Mouse (Mus musculus) hindbrain, embryonic 13.5 days (tissue): ENCODE measurements around the gene Gpsm3. TPM values are rescaled to one million over a fixed set of nuclear protein-coding genes. Genes with fewer than 3 reads are reported as not detected.
A peak's percentile ranks its signal among the peaks of the same experiment; 100 is the strongest.

Source experiments
- ATAC-seq: fragments of 200-750 bp; cut with Nextera tagmentation; 2 replicates; pipeline ENCODE4 v1.8.0; 2017; ENCODE audit warnings: moderate TSS enrichment; ENCODE audit not compliant: low FRiP score
- H3K27ac ChIP-seq: fragments of 300-500 bp; sonication (generic); 2 replicates; pipeline ENCODE4 v1.5.1; 2015; ENCODE audit warnings: inconsistent platforms, mild to moderate bottlenecking, moderate library complexity
- H3K27me3 ChIP-seq: fragments of 300-500 bp; sonication (generic); 2 replicates; pipeline ENCODE4 v1.6.1; 2015; ENCODE audit warnings: mild to moderate bottlenecking, inconsistent platforms
- H3K36me3 ChIP-seq: fragments of 300-500 bp; sonication (generic); 2 replicates; pipeline ENCODE4 v1.6.1; 2015; ENCODE audit warnings: mild to moderate bottlenecking, inconsistent platforms
- H3K4me1 ChIP-seq: fragments of 300-500 bp; sonication (generic); replicated peaks from 2 replicates; pipeline ENCODE4 v1.6.1; 2015; ENCODE audit warnings: inconsistent platforms
- H3K4me2 ChIP-seq: fragments of 300-500 bp; sonication (generic); 2 replicates; pipeline ENCODE4 v1.6.1; 2015; ENCODE audit warnings: inconsistent platforms, mild to moderate bottlenecking, moderate library complexity
- H3K4me3 ChIP-seq: fragments of 300-500 bp; sonication (generic); 2 replicates; pipeline ENCODE4 v1.5.1; 2015; ENCODE audit warnings: mild to moderate bottlenecking, inconsistent platforms
- H3K9ac ChIP-seq: fragments of 300-500 bp; sonication (generic); 2 replicates; pipeline ENCODE4 v1.6.1; 2015; ENCODE audit warnings: mild to moderate bottlenecking, inconsistent platforms
- H3K9me3 ChIP-seq: fragments of 300-500 bp; sonication (generic); 2 replicates; pipeline ENCODE4 v1.6.1; 2016; ENCODE audit warnings: inconsistent platforms
- WGBS: fragments of 180-500 bp; shearing (Covaris S2); methylation state at CpG from one replicate; pipeline ENCODE4 v1.1.7; 2015; 5-methylcytosine and 5-hydroxymethylcytosine counted together
- polyA plus RNA-seq: library from polyadenylated mRNA; unstranded; fragments of >200 nt; fragmentation: Nextera tagmentation; extraction: Ambion mirVana; gene quantifications from 2 replicates; pipeline ENCODE4 v1.2.1, GENCODE M21; 2015

The Gpsm3 gene
- polyA plus RNA-seq, 1 experiment from 2014 or later, result 3.2 TPM

DNA sequence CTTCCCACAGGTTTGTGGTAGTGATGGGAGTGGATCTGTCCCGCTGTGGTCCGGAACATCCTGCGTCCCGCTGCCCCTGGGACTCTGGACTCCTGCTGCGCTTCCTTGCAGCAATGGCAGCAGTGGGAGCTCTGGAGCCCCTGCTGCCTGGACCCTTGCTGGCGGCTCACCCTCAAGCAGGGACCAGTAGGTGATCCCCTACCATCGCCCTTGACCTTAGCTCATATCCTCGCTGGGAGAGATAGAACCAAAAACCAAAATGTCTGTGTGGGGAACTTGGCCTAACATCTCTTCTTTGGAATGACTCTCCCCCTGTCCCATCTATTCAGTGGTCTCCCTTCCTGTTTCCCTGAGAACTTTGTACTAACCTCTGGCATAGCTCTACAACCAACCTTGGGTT, 5.8 kb upstream of the Gpsm3 start:
- Histone ChIP-seq H3K27me3 (no peaks in the 10 kb centered on the region), H3K4me2 (no peak overlapping the region), H3K9me3 (no peaks in the 10 kb centered on the region), H3K27ac (no peak overlapping the region), H3K4me1 (peaks cover 23% of the 10 kb centered on the region), H3K9ac (no peak overlapping the region), H3K4me3 (no peak overlapping the region), H3K36me3 (no peaks in the 10 kb centered on the region)
- ATAC-seq, result no peak
- 86% methylated on average over 8 of the region's 8 CpGs for WGBS

GRCm38 (mm10) chr17:34585121-34585520, 4.5 kb upstream of the Gpsm3 start:
- no peak for ATAC-seq
- H3K9ac ChIP-seq, result no peak overlapping the region

GRCm38 (mm10) chr17:34585877-34586771, 3.5 kb upstream of the Gpsm3 start:
- ATAC-seq, result peak; percentile 2; the same call in 1 of the 2 replicates
- peaks cover 45% of the 10 kb centered on the region for H3K4me1 ChIP-seq
- H3K36me3 ChIP-seq, result no peaks in the 10 kb centered on the region
- peak overlapping the region; percentile 100 for H3K27ac ChIP-seq
- no peaks in the 10 kb centered on the region for H3K27me3 ChIP-seq
- H3K9ac ChIP-seq, result peak overlapping the region; percentile 92
- WGBS, result 14% methylated on average over 32 of the region's 32 CpGs
- H3K4me2 ChIP-seq, result peak overlapping the region; percentile 82
- H3K9me3 ChIP-seq, result no peaks in the 10 kb centered on the region
- H3K4me3 ChIP-seq, result peak overlapping the region; percentile 69

More at GRCm38 (mm10) chr17:34585121-34585520, 4.5 kb upstream of the Gpsm3 start:
- Histone ChIP-seq H3K4me1 (peaks cover 35% of the 10 kb centered on the region), H3K9me3 (no peaks in the 10 kb centered on the region), H3K27me3 (no peaks in the 10 kb centered on the region), H3K27ac (peak overlapping the region; percentile 100), H3K36me3 (no peaks in the 10 kb centered on the region), H3K4me3 (no peak overlapping the region), H3K4me2 (no peak overlapping the region)
- WGBS, result 88% methylated on average over 8 of the region's 8 CpGs

- peak overlapping the region; percentile 100 for H3K27ac ChIP-seq
- peak overlapping the region; percentile 92 for H3K9ac ChIP-seq
- no peaks in the 10 kb centered on the region for H3K27me3 ChIP-seq
- 2% methylated on average over 37 of the region's 38 CpGs for WGBS
- H3K4me1 ChIP-seq, result peaks cover 51% of the 10 kb centered on the region
- H3K4me2 ChIP-seq, result peak overlapping the region; percentile 82
- H3K9me3 ChIP-seq, result no peaks in the 10 kb centered on the region
- H3K36me3 ChIP-seq, result no peaks in the 10 kb centered on the region
- peak; percentile 73 for ATAC-seq
- H3K4me3 ChIP-seq, result peak overlapping the region; percentile 69
These were observed 2.7 kb upstream of the Gpsm3 start for GRCm38 (mm10) chr17:34586796-34587422.

DNA sequence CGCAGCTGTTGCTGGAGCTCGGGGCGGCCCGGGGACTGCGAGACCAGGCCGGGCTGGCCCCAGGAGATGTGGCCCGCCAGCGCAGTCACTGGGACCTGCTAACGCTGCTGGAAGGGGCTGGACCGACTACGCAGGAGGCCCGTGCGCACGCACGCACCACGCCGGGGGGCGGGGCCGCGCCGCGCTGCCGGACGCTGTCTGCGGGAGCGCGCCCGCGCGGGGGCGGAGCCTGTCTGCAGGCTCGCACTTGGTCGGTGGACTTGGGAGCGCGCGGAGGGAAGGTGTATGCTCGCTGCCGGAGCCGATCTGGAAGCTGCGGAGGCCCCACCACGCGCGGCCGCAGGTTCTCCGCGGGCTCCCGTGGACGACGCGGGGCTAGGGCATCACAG, 2.2 kb upstream of the Gpsm3 start:
- peaks cover 54% of the 10 kb centered on the region for H3K4me1 ChIP-seq
- no peaks in the 10 kb centered on the region for H3K36me3 ChIP-seq
- peak overlapping the region; percentile 92 for H3K9ac ChIP-seq
- peak; percentile 79 for ATAC-seq
- H3K4me3 ChIP-seq, result peak overlapping the region; percentile 69
- H3K9me3 ChIP-seq, result no peaks in the 10 kb centered on the region
- H3K27me3 ChIP-seq, result no peaks in the 10 kb centered on the region
- H3K27ac ChIP-seq, result peak overlapping the region; percentile 100
- under 1% methylated on average over 49 of the region's 50 CpGs for WGBS
- peak overlapping the region; percentile 82 for H3K4me2 ChIP-seq

- peak overlapping the region; percentile 82 for H3K4me2 ChIP-seq
- no peaks in the 10 kb centered on the region for H3K27me3 ChIP-seq
- no peaks in the 10 kb centered on the region for H3K36me3 ChIP-seq
- H3K9me3 ChIP-seq, result no peaks in the 10 kb centered on the region
- 4% methylated on average over 19 of the region's 19 CpGs for WGBS
- ATAC-seq, result no peak
- peak overlapping the region; percentile 69 for H3K4me3 ChIP-seq
- peak overlapping the region; percentile 92 for H3K9ac ChIP-seq
- H3K4me1 ChIP-seq, result peaks cover 58% of the 10 kb centered on the region
- peak overlapping the region; percentile 100 for H3K27ac ChIP-seq
These were observed 1.8 kb upstream of the Gpsm3 start for GRCm38 (mm10) chr17:34587814-34588213.

- H3K36me3 ChIP-seq, result no peaks in the 10 kb centered on the region
- no peaks in the 10 kb centered on the region for H3K9me3 ChIP-seq
- no peak overlapping the region for H3K9ac ChIP-seq
- no peak for ATAC-seq
- WGBS, result 76% methylated on average over 3 of the region's 3 CpGs
- no peaks in the 10 kb centered on the region for H3K27me3 ChIP-seq
- H3K4me2 ChIP-seq, result no peak overlapping the region
- H3K4me3 ChIP-seq, result no peak overlapping the region
- H3K4me1 ChIP-seq, result peaks cover 68% of the 10 kb centered on the region
- H3K27ac ChIP-seq, result no peak overlapping the region
These were observed 839 bp upstream of the Gpsm3 start for GRCm38 (mm10) chr17:34588767-34589166.

- 54% methylated on average over 7 of the region's 7 CpGs for WGBS
- H3K4me3 ChIP-seq, result no peak overlapping the region
- H3K27ac ChIP-seq, result 0 out of 2 replicates have a peak overlapping the region, but pooled peaks have one; percentile 30
- no peak for ATAC-seq
- H3K9ac ChIP-seq, result no peak overlapping the region
- no peaks in the 10 kb centered on the region for H3K27me3 ChIP-seq
- H3K4me1 ChIP-seq, result peaks cover 72% of the 10 kb centered on the region
- no peak overlapping the region; the same call in 1 of the 2 replicates for H3K4me2 ChIP-seq
- H3K36me3 ChIP-seq, result no peaks in the 10 kb centered on the region
- no peaks in the 10 kb centered on the region for H3K9me3 ChIP-seq
These were observed 400 bp upstream of the Gpsm3 start for GRCm38 (mm10) chr17:34589206-34589605.

- ATAC-seq, result no peak
- H3K9me3 ChIP-seq, result no peaks in the 10 kb centered on the region
- H3K27me3 ChIP-seq, result no peaks in the 10 kb centered on the region
- peaks cover 9% of the 10 kb centered on the region for H3K36me3 ChIP-seq
- peak overlapping the region; percentile 24; the same call in 1 of the 2 replicates for H3K9ac ChIP-seq
- peak overlapping the region; percentile 7; the same call in 1 of the 2 replicates for H3K4me3 ChIP-seq
- peaks cover 83% of the 10 kb centered on the region for H3K4me1 ChIP-seq
- peak overlapping the region; percentile 99 for H3K27ac ChIP-seq
- 66% methylated on average over 15 of the region's 15 CpGs for WGBS
- peak overlapping the region; percentile 91 for H3K4me2 ChIP-seq
These were observed 765 bp downstream of the Gpsm3 start for GRCm38 (mm10) chr17:34590154-34590987.

- Histone ChIP-seq H3K27ac (peak within 1 kb of the TSS; percentile 99), H3K9ac (peak within 1 kb of the TSS; percentile 98), H3K4me3 (peak within 1 kb of the TSS; percentile 70), H3K27me3 (no peaks in the 10 kb centered on the region), H3K9me3 (no peaks in the 10 kb centered on the region), H3K4me1 (peaks cover 79% of the 10 kb centered on the region), H3K36me3 (peaks cover 17% of the 10 kb centered on the region), H3K4me2 (peak within 1 kb of the TSS; percentile 91)
- WGBS, result 2% methylated on average over 21 of the region's 21 CpGs
- peak; percentile 2; the same call in 1 of the 2 replicates for ATAC-seq
These were observed 1.7 kb downstream of the Gpsm3 start, which contains the start of gene Pbx2 for GRCm38 (mm10) chr17:34591029-34591993. Gene Pbx2 (plus strand): TSS chr17:34591266.

- no peaks in the 10 kb centered on the region for H3K27me3 ChIP-seq
- peak overlapping the region; percentile 99 for H3K27ac ChIP-seq
- ATAC-seq, result peak; percentile 33; the same call in 1 of the 2 replicates
- H3K36me3 ChIP-seq, result peaks cover 17% of the 10 kb centered on the region
- H3K9ac ChIP-seq, result peak overlapping the region; percentile 98
- H3K4me2 ChIP-seq, result peak overlapping the region; percentile 91
- H3K4me3 ChIP-seq, result peak overlapping the region; percentile 70
- under 1% methylated on average over 32 of the region's 35 CpGs for WGBS
- no peaks in the 10 kb centered on the region for H3K9me3 ChIP-seq
- peaks cover 76% of the 10 kb centered on the region for H3K4me1 ChIP-seq
These were observed 2.4 kb downstream of the Gpsm3 start for GRCm38 (mm10) chr17:34591994-34592375.
